Mouse (Mus musculus): ENCODE data around the gene Slc24a4.

DNA sequence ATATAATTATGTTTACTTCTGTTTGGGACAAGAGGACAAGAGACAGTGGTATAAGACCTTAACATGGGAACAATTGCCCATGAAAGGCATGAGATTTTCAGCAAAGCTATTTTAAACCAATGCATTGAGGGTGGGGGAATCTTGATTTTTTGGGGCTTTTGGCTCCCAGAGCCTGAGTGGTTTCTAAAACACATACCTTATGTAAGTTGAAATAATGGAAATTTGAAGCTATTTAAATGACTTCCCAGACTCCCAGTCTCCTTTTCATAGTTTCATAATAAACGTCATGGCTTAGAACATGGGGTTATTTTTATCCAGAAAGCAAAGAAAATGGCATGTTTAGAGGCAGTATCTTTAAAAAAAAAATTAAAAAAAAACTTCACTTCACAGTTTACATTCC lies 77.9 kb downstream of the Slc24a4 start:
- TF ChIP-seq BHLHE40 (IDR thresholded peaks at IDR 0.05; ENCODE audit: low read depth, low read length), result no peak
- no peak for TF ChIP-seq CTCF (conservative IDR thresholded peaks at IDR 0.05 in 1 of 2, IDR thresholded peaks at IDR 0.05 in 1 of 2; ENCODE audit: low read depth in 2 of 2, low read length in 2 of 2)
- TF ChIP-seq POLR2A (IDR thresholded peaks at IDR 0.05; ENCODE audit: low read depth, low read length), result no peak
- no peak for TF ChIP-seq MAFK (IDR thresholded peaks at IDR 0.05; ENCODE audit: insufficient replicate concordance, low read length)
